Mouse (Mus musculus) lung, postnatal 25 days (tissue): ENCODE measurements around the gene Trim6.
"Not testable (repeated sequence)": the region's sequence is repeated elsewhere in the genome, so short reads cannot be mapped to it uniquely, and the experiment has no call there.

Experiments
- DNase-seq: peaks from one replicate; pipeline ENCODE4 v3.0.0; 2022; ENCODE audit warnings: low spot score

Gene Trim6

DNA sequence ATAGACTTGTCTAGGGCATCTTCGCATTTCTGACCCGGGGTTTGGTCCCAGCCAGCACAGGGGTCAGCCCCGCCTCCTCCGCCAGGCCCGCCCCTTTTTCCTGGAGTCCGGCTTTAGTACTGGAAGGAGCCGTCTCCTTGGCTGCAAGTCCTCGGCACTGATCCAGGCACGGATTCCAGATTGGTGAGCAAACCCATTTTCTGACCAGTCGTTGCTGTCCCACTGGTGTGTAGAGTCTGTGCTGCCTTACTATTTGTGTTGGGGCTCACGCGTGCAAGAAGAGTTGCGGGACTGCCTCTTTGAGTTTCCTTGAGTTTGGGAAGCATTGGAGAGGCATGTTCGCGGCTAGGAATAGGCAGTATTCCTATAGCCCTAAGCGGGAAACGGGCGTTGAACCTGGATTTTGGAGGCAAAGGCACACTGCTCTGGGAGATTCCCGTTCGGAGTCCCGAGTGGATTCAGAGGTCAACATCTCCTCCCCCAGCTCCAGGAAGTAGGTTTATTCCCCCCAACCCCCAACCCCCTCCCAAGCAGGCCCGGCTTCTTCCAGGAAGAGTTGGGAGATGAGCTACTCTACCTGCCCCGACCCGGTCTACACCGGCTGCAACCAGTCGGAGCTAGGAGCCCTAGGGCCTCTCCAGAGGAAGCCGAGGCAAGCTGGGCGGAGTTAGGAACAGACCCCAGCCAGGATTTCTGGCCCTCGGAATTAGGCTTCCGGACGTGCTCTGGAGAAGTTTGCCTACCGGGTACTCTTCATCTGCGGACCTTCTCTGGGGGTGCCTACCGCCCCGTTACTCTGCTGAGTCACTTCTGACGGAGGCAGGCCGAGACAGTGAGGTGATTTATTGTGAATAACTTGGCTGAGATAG lies at the start of gene Trim6:
Gene Trim6, plus strand, starts transcription at position 93 of the 869 bp plus-strand sequence.
- peak; percentile 85 for DNase-seq

DNA sequence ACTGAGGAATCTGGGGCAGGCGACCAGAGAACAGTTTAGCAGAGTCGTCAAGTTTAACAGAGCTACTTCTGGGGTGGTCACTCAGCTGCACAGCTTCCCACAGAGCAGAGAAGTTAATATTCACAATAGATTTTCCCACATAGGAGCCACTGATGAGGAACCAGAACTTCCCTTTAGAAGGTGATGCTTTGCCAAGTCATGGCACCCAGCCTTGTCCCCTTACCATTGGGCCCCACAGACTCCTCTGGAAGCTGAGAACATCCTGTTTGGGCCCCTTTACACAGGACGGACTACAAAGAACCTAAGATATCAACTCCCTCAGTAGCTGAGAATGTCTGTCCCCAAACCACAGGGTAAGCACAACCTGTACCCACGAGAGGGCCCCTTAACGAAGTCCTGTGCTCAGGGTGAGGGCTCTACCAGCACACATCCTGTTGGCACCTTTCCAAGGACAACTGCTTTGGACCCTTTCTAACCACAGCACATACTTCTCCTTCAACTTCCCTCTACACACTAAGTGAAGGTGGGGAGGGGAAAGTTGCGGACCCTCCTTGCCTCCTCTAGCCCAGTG lies 48.9 kb upstream of the Trim6 start:
- peak; percentile 2 for DNase-seq

DNA sequence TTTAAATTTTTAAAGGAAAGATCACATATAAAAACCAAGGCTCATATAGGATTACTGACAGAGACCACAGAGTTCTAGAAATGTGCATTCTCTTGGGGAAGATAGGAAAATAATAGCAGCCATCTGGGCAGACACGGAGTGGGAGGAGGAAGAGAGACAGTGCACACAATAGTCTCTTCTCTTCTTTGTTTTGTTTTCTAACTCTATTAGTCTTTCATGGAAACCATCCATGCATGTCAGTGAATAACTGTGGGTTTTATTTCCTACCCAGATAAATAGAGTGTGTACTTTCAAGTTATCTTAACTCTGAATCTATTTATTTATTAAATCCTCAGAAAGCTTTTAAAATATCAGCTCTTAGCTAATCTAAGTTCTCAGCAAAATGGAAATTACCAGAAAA lies 43.5 kb upstream of the Trim6 start:
- no peak for DNase-seq

DNA sequence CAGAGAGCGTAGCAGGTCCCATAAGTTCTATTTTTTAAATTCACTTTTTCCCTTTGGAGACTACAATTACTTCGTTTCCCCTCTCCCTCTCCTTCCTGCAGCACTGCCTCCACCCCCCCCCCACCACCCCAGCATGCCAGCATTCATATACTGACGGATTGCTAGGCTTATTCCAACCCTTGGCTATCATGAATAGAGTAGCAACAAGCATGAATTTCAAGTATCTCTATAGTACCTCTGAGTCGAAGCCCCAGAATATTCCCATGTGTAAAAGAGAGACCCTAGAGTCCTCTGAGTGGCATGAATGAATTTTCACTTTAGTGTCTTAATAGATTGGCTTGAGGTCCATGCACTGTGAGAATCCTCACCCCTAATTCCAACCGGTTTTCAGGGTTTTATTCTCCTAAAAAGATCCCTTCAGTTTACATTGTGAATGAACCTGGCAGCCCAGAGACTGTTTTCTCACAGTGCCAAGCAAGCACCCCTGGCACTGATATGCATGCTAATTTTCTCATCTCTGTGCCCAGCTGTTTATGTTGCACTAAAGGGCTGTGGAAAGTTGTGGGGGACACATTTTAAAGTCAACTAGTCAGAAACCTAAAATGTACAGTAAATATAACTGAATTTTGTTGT lies 40.1 kb upstream of the Trim6 start:
- no peak for DNase-seq

DNA sequence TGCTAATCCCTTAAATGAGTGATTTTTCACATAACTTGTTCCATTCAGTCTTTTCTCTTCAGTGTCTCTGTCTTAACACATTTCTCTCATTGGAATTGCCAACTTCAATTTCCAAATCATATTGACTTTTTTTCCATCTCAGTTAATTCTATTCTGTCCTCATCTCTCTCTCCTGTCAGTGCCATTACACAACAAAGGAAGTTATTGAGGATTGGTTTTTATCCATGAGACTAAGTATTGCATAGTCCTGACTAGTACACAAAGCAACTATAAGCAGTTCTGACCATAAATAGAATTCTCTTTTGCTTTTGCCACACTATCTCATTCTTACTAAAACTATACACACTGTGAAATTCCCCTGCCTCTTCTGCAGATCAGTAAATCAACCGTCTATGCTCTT lies 39.5 kb upstream of the Trim6 start:
- no peak for DNase-seq

DNA sequence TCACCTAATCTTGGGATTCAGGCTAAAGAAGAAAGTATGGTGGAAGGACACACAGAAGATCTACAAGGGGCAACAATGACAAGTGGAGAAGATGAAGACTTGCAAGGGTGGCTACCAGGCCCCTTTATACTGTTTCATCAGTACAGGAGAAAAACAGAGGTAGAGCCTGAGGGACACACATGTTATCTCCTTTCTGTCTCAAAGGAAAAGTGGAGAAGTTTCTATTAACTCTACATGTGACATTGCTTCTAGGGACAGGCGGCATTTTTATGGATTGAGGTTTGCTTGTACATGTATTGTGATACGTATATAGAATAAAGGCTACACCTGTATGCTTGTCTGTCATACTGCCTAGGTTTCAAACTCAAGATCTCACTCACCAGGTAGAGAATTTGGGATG lies 35.3 kb upstream of the Trim6 start, which contains the start of gene Olfr648:
Gene Olfr648, minus strand, starts transcription at position 101 of the 400 bp plus-strand sequence.
- DNase-seq = no peak

DNA sequence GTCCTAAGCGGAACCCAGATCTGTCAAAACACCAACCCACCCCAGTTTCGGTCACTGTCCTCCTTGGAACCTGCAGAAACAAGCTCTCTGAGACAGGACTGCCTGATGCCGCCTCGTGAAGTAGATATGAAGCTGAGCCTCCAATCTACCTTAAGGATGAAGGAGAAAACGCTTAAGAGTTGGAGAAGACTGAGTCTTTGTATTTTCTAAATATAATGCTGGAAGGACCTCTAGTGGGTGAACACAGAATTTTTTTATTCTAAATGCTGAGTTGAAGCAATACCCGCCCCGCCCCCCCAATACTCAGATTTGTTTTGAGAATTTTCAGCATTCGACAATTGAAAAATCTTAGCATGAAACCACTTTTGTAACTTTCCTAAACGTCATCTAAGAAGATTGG lies 27.3 kb upstream of the Trim6 start:
- no peak for DNase-seq

DNA sequence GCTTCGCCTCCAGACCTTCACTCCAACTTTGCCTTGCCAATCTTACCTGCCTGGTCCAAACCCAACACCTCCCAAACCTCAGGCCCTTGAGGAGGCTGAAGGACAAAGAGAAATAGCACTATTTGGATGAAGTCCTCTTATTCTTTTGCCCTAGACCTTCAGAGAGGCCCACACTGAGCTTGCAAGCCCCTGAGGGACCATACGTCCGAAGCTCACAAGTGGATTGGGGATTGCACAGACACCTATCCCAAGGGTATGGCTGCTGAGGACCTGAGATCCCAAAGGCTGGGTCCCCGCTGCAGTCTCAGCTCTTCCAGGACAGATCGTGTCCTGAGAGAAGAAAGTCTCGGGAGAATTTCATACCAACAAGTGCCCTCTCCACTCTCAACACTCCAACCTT lies 22.7 kb upstream of the Trim6 start, which contains the start of gene Olfr649:
Gene Olfr649, minus strand, starts transcription at position 101 of the 400 bp plus-strand sequence.
- no peak for DNase-seq

DNA sequence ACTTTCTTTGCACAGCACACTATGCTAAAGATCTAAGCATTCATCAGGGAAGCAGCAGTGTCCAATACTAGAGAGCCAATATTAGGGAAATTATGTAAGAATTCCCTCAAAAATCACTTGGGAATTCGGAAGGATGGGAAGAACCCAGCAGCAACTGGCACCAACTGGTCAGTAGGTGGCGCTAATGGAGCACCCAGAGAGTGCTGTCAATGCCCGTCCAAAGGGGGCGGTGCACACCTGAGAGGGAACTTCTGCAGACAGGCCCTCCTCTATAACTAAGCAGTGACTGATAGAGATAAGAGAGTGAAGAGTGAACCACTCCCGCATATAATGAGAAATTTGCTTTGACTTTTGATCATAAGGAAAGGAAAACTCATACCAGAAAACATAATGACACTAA lies 18.8 kb upstream of the Trim6 start:
- DNase-seq = peak; percentile 75

DNA sequence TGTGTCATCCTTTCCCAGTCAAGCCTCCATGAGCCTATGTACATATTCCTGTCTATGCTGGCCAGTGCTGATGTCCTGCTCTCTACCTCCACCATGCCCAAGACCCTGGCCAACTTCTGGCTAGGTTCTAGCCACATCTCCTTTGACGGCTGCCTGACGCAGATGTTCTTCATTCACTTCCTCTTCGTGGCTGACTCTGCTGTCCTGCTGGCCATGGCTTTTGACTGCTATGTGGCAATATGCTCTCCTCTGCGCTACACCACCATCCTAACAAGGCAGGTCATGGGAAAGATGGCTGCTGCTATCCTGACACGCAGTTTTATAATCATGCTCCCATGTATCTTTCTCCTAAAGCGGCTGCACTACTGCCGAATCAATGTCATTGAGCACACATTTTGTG lies 12.4 kb upstream of the Trim6 start:
- peak; percentile 10 for DNase-seq

DNA sequence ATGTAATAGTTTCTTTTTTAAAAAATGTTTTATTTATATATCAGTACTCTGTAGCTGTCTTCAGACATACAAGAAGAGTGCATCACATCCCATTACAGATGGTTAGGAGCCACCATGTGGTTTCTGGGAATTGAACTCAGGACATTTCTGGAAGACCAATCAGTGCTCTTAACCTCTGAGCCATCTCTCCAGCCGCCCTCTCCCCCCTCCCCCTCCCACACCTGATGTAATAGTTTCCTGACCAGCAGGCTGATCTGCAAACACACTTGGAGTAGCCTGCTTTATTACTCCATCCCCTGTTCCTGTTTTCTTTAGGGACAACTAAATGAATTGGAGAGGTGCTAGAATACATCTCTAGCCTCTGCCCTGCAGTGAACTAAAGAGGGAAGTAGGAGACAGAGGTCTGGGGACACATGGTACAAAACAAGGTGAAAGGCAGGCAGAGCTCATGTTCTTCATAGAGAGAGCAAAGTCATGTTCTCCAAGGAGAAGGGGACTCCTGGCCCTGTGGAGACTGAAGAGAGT lies 2.5 kb upstream of the Trim6 start:
- no peak for DNase-seq

DNA sequence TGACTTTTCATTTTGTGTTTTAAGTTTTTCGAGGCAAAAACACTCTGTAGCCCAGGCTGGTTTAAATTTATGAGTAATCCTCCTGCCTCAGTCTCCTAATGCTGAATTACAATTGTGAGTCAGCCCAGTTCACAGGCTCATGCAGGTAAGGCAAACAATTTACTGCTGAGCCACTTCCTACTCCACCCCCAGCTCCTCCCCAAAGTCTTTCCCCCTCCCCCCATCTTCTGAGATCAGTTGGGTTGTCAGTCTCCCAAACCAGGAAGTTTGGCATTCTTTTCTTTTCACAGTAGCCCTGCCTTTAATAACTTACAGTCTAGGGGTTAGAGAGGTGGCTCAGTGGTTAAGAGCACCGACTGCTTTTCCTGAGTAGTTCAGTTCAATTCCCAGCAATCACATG lies 712 bp upstream of the Trim6 start:
- no peak for DNase-seq

DNA sequence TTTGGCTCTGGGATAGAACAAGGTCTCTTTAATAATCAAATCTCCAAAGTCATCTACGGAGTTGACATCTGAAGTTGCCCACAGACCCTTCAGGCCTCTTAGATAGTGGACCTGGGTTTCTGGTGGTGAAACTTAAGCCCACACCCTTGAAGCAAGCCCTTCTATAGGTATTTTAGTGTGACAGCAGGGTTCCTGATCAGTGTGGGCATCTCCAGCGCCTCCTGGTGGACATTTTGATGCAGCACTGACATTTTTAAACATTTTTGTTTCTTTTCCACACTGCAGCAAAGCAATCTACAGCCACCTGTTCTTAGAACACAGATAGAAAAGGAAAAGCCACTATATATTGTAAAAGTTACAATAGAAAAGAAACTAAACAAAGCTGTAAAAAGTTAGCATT lies 12.6 kb downstream of the Trim6 start:
- DNase-seq = peak; percentile 28

DNA sequence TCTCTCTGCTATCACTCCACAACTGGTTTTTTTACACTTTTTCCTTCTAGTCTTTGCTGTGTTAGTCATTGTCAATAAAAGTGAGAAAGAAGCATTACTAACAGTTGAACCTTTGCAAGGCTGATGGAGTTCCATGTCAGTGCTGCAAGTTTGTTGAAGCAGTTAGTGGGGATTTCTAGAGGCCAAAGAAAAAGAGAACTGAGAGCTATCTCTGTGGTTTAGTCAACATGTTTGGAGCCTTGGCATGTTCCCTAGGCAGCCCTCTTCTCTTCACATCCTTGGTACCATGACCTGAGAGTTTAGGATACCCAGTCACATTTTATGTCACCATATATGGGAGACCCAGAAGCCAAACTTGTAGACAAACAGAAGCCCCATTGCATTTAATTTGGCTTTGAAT lies 22.3 kb downstream of the Trim6 start:
- DNase-seq = no peak

DNA sequence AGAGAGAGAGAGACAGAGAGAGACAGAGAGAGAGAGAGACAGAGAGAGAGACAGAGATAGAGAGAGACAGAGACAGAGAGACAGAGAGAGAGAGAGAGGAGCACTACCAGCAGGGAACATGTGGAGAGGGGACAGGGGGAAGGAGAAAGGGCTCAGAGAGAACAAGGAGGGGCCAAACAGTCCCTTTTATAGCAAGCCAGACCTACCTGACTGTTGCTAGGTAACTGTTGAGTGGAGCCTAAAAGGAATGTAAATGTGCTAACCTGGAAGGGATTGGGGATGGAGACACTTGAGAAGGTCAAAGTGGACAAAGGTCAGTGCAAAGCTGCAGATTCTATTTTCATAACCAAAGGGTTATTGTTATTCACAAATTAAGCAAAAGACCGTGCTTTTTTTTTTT lies 25.0 kb downstream of the Trim6 start:
- no peak for DNase-seq

DNA sequence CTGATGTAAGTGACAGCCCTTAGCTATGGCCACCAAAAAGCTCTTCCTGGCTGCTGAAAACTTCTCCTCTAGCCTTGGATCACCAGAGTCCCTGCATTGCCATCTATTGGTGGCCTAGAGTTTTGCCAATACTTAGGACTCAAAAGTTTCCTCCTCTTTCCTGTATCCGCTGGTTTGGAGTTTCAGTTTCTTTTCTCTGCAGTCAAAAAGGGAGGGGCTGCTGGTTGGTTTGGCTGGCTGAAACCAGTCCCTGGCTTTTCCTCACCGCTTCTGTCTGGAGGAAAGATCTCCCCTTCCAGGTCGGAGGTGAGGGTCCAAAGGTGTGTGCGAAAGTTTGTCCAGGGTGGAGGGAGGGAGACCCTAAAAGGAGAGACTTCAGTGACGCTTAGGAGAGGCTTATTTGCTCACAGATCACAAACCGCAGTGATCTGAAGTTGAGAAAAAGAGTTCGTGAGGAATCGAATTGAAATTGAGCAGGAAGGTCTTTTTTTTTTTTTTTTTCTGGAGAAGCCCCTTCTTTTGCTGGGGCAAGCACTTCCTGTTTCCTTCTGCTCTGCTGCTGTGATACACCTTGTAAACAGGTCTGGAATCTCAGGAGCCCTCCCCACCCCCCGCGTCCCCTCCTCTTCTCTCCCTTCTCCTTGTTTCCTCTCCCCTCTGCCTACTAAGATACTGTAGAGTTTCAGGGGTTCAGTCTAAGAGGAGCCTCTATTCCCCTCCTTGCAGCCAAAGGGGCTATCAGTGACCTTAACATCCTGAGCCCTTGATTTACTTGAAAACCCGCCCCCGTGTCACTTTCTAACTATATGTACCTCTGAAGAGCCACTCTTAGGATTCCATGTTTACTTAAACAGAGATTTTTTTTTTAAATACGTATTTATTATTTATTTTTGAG lies 25.9 kb downstream of the Trim6 start, which contains the start of gene Trim34a:
Gene Trim34a, plus strand, starts transcription at position 171 of the 895 bp plus-strand sequence.
- peak; percentile 90 for DNase-seq

DNA sequence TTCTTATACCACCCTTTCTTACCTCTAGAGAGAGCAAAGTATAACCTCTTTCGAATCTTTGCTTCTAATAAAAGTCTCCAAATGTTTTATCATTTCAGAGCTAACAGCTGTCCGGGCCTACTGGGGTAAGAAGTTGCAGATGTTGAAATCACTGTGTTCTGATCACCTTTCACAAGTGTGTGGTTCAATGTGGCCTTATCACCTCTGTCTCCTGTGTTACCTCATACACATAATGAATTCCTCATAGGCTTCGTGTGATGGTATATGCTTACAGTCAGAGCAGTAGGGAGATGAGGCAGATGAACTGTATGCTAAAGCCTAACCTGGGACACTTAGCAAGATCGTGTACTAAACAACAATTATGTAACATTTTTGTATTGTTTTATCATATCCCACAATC lies 41.8 kb downstream of the Trim6 start:
- DNase-seq = not testable (repeated sequence)

DNA sequence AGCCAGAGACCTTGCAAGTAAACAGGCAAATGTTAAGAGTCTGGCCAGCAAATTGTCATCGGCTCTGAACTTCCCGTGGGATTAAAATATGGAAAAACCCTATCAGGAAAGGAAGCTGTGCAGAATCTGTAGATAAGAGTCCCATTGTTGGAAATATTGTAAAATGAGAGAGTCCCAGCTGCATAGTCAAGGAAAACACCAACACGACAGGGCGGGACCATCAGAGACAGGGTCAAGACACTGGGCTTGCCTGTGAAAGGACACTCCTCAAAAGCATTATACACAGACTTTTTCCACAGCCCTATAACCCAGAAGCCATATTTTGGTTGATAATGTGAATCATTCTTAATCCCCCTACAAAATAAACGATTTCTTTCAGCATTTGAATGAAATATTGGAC lies 46.7 kb downstream of the Trim6 start:
- not testable (repeated sequence) for DNase-seq

DNA sequence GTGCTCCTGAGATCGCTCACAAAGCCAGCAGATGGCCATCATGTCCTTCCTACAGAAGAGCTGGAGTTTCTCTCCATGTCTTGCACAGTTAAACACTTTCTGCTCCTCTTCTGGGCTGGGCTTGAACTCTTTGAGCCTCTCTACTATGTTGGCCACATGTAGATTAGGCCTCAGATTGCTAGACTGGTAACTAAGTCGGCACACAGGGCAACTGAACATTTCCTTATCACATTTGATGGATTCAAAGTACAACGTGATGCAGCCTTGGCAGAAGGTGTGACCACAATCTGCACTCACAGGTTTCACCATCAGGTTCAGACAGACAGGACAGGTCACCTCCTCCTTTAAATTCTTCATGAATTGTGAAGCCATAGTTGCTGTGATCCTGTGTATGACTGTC lies 60.8 kb downstream of the Trim6 start:
- not testable (repeated sequence) for DNase-seq
